27 mouse cellular contexts compared by ENCODE assay signal in the genomic region with DNA sequence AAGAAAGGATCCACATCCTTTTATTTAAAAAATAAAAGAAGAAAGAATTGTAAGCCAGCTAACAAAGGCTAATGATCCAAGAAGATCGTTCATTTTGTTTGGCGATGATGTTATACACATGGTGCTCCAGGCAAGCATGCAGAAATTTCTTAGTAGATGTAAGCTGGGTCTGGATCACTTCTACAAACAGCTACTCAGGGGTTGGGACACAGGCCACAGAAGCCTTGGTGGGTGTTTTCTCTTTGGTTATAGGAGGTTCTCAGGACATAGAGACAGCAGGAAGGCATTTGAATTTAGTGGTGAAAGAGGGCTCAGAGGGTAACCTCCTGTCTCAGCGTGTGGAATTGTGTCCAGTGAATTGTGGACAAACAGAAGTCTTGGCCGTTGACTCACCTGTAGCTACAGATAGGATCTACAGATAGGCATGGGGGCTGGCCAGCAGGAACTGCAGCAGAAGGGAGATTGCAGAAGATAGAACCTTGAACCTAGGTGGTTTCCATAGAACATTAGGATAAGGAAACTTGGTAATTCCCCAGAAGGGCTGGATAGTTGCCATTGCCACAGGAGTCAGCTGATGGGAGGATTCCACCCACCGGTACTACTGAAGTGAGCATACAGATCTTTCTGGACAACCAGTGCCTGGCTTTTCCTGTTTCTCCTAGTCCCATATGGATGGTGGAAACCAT.
DNase-seq lines count a peak whose midpoint lies in the region; ATAC-seq lines count a peak whose summit lies in the region.
"Had no signal": no experiment of that assay in that cellular context is flagged by ENCODE, and none has a peak within 500 bp of the region (broad histone marks: within the 10 kb centered on the region; RNA-seq: fewer than 3 reads in every experiment).

No protein-coding gene starts in this region.

- intact Hi-C loops in heart, postnatal 10 days (cut with DNase I) = no loop called here

- no peak for ATAC-seq in intestine, embryonic 14.5 days (replicated peaks; ENCODE audit: low FRiP score, low TSS enrichment, low read depth)
- no peak for ATAC-seq in limb, embryonic 15.5 days (ENCODE audit: insufficient number of reproducible peaks, low FRiP score, low TSS enrichment, low read depth)
- no peak for ATAC-seq in forebrain, embryonic 11.5 days (replicated peaks; ENCODE audit: low FRiP score)
- ATAC-seq: activated CD4-positive, CD25-positive, alpha-beta regulatory T cell, adult 4 months; forebrain, embryonic 13.5 days had no signal

- H3K36me3 ChIP-seq in intestine, embryonic 14.5 days (ENCODE audit: control insufficient read depth, insufficient read depth, low read length) = no peaks in the 10 kb centered on the region
- no peaks in the 10 kb centered on the region for H3K36me3 ChIP-seq in limb, embryonic 15.5 days
- no peaks in the 10 kb centered on the region for H3K36me3 ChIP-seq in forebrain, embryonic 11.5 days (ENCODE audit: control insufficient read depth, insufficient read depth, low read length)
- H3K36me3 ChIP-seq: embryonic facial prominence, embryonic 10.5 days; embryonic facial prominence, embryonic 15.5 days; heart, embryonic 10.5 days; heart, embryonic 15.5 days; midbrain, embryonic 12.5 days; neural tube, embryonic 13.5 days had no signal

- H3K27me3 ChIP-seq in intestine, embryonic 14.5 days (replicated peaks; ENCODE audit: control insufficient read depth, insufficient read depth, low read length) = no peaks in the 10 kb centered on the region
- no peaks in the 10 kb centered on the region for H3K27me3 ChIP-seq in limb, embryonic 15.5 days
- no peaks in the 10 kb centered on the region for H3K27me3 ChIP-seq in forebrain, embryonic 11.5 days (ENCODE audit: control insufficient read depth, insufficient read depth, low read length)
- H3K27me3 ChIP-seq: embryonic facial prominence, embryonic 15.5 days; forebrain, embryonic 13.5 days; heart, embryonic 15.5 days; midbrain, embryonic 12.5 days; neural tube, embryonic 13.5 days had no signal

- WGBS in intestine, embryonic 14.5 days = 89% methylated on average over 5 of the region's 5 CpGs
- 72% methylated on average over 5 of the region's 5 CpGs for WGBS in limb, embryonic 15.5 days
- 91% methylated on average over 5 of the region's 5 CpGs for WGBS in forebrain, embryonic 11.5 days

- H3K9ac ChIP-seq in intestine, embryonic 14.5 days (ENCODE audit: low read length) = no peak overlapping the region
- H3K9ac ChIP-seq in limb, embryonic 15.5 days = no peak overlapping the region
- no peak overlapping the region for H3K9ac ChIP-seq in forebrain, embryonic 11.5 days (ENCODE audit: low read length)
- H3K9ac ChIP-seq: embryonic facial prominence, embryonic 15.5 days; forebrain, embryonic 13.5 days; heart, embryonic 15.5 days; hindbrain, embryonic 14.5 days; liver, embryonic 14.5 days; lung, embryonic 14.5 days; midbrain, embryonic 12.5 days; neural tube, embryonic 13.5 days had no signal

- H3K4me3 ChIP-seq in intestine, embryonic 14.5 days (ENCODE audit: low read depth, low read length) = no peak overlapping the region
- no peak overlapping the region for H3K4me3 ChIP-seq in limb, embryonic 15.5 days
- H3K4me3 ChIP-seq in forebrain, embryonic 11.5 days (ENCODE audit: low read depth, low read length) = no peak overlapping the region
- H3K4me3 ChIP-seq: embryonic facial prominence, embryonic 10.5 days; embryonic facial prominence, embryonic 15.5 days; forebrain, embryonic 13.5 days; heart, embryonic 10.5 days; heart, embryonic 15.5 days; left cerebral cortex, adult 2 months; megakaryocyte, embryonic 14.5 days; midbrain, embryonic 12.5 days; neural tube, embryonic 13.5 days had no signal

- no peaks in the 10 kb centered on the region for H3K9me3 ChIP-seq in intestine, embryonic 14.5 days (ENCODE audit: control insufficient read depth, low read length)
- H3K9me3 ChIP-seq in limb, embryonic 15.5 days = no peaks in the 10 kb centered on the region
- H3K9me3 ChIP-seq in forebrain, embryonic 11.5 days (ENCODE audit: control insufficient read depth, low read length) = no peaks in the 10 kb centered on the region
- H3K9me3 ChIP-seq: embryonic facial prominence, embryonic 15.5 days; forebrain, embryonic 13.5 days; heart, embryonic 10.5 days; heart, embryonic 15.5 days; megakaryocyte, embryonic 14.5 days; midbrain, embryonic 12.5 days; neural tube, embryonic 13.5 days had no signal

- peaks cover 9% of the 10 kb centered on the region; the same call in 1 of the 2 replicates for H3K4me1 ChIP-seq in intestine, embryonic 14.5 days (replicated peaks; ENCODE audit: control insufficient read depth, insufficient read depth, low read length)
- peaks cover 29% of the 10 kb centered on the region for H3K4me1 ChIP-seq in limb, embryonic 15.5 days
- H3K4me1 ChIP-seq in forebrain, embryonic 11.5 days (replicated peaks; ENCODE audit: control insufficient read depth, insufficient read depth, low read length) = no peaks in the 10 kb centered on the region
- H3K4me1 ChIP-seq: megakaryocyte, embryonic 14.5 days; neural tube, embryonic 13.5 days had no signal

- DNase-seq in heart, adult 8-10 months (ENCODE audit: low spot score) = peak; percentile 22
- DNase-seq in heart, postnatal 10 days = no peak
- DNase-seq in 3T3-L1 (ENCODE audit: low read depth, low spot score) = peak; percentile 50
- peak; percentile 45 for DNase-seq in intestine, embryonic 14.5 days (ENCODE audit: low spot score)
- DNase-seq in layer of hippocampus, postnatal 10 days (ENCODE audit: low spot score in 2 of 2) = no peak
- DNase-seq in forebrain, embryonic 11.5 days (ENCODE audit: low spot score) = no peak
- DNase-seq: adrenal gland, adult 8-10 months; B cell, adult 2 months; cerebellum, adult 8-10 months; cerebellum, postnatal 25 days; gastrocnemius, postnatal 36 days; kidney, postnatal 14 days; liver; lung, embryonic 14.5 days had no signal

- H3K27ac ChIP-seq in intestine, embryonic 14.5 days (ENCODE audit: low read depth) = no peak overlapping the region
- H3K27ac ChIP-seq in limb, embryonic 15.5 days = peak overlapping the region; percentile 69
- H3K27ac ChIP-seq in forebrain, embryonic 11.5 days (ENCODE audit: low read depth, low read length) = no peak overlapping the region
- H3K27ac ChIP-seq: embryonic facial prominence, embryonic 10.5 days; embryonic facial prominence, embryonic 15.5 days; forebrain, embryonic 13.5 days; heart, embryonic 10.5 days; heart, embryonic 15.5 days; hindbrain, embryonic 14.5 days; left cerebral cortex, adult 2 months; liver, embryonic 14.5 days; midbrain, embryonic 12.5 days; neural tube, embryonic 13.5 days had no signal

- no peak overlapping the region for H3K4me2 ChIP-seq in intestine, embryonic 14.5 days (ENCODE audit: low read length)
- H3K4me2 ChIP-seq in limb, embryonic 15.5 days = no peak overlapping the region
- H3K4me2 ChIP-seq in forebrain, embryonic 11.5 days (ENCODE audit: low read depth, low read length, severe bottlenecking) = no peak overlapping the region
- H3K4me2 ChIP-seq: embryonic facial prominence, embryonic 15.5 days; forebrain, embryonic 13.5 days; heart, embryonic 15.5 days; hindbrain, embryonic 14.5 days; lung, embryonic 14.5 days; midbrain, embryonic 12.5 days; neural tube, embryonic 13.5 days had no signal

Comparison
In these comparisons a context has a peak if more than half of its experiments do, and no peak if none do; other contexts are left out.
1. DNase-seq: peak in heart, adult 8-10 months (single experiment), 3T3-L1 (single experiment) and intestine, embryonic 14.5 days (single experiment); none in heart, postnatal 10 days (0 of 2), layer of hippocampus, postnatal 10 days (0 of 2) and forebrain, embryonic 11.5 days (single experiment).